Mouse (Mus musculus): ENCODE results near the gene Mmp9. TPM values are rescaled to one million over a fixed set of nuclear protein-coding genes. Genes with fewer than 3 reads are reported as not detected.
A peak's percentile ranks its signal among the peaks of the same experiment; 100 is the strongest.

Gene Mmp9
- polyA plus RNA-seq, 1 experiment = 32.8 TPM

DNA sequence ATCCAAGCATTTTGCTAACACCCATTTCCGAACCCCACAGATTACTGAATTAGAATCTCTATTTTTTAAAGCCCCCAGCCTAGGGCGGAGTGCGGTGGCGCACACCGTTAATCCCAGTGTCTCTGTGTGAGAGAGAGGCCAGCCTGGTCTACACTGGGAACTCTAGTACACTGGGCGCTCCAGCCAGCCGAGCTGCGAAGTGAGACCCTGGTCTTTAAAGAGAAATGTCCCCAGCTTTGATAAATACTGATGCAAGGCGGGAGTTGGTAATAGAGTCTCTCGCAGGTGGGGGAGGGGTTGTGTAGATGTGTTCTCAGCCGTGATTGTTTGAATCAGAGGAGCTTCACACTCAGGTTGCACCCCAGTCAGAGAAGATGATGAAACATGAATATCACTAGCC, 1.5 kb upstream of the Mmp9 start:
- peak; percentile 56 for DNase-seq (ENCODE audit: low read depth)

DNA sequence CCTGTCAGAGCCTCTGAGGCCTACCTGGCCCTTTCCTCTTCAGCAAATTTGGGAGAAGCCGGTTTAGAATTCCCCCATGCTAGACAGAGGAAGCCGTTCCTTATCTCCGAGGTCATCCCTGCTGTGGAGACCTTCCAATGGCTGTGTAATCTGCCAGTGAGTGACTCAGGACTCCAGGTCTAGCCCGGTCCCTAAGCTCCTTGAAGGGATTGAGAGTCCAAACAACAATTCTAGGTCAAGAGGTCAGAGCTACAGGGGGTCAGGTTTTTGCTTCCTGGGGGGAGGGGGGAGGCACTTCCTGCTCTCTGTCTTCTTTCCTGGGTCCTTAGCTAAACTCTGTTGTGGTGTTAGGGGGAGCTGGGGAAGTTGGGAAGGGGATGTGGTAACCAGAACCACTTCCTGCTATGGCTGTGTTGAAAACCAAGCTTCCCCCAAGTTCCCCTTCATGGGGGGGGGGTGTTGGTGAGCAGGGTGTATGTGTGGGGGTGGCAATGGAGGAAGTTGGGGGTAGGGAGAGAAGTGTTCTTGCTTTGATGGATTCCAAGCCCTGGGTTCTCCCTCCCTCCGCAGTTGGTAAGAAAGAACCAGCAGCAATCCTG, 2.2 kb downstream of the Mmp9 start:
- DNase-seq (ENCODE audit: low read depth) = no peak
- TF ChIP-seq CTCF (IDR thresholded peaks at IDR 0.05; ENCODE audit: borderline replicate concordance, extremely low read depth, insufficient read depth, insufficient read length) = no peak
- TF ChIP-seq POLR2A (IDR thresholded peaks at IDR 0.05; ENCODE audit: borderline replicate concordance, extremely low read depth, insufficient read depth, insufficient read length, poor library complexity, severe bottlenecking) = no peak

More for the DNA sequence above, 1.5 kb upstream of the Mmp9 start:
- TF ChIP-seq POLR2A (IDR thresholded peaks at IDR 0.05; ENCODE audit: borderline replicate concordance, extremely low read depth, insufficient read depth, insufficient read length, poor library complexity, severe bottlenecking) (no peak), CTCF (IDR thresholded peaks at IDR 0.05; ENCODE audit: borderline replicate concordance, extremely low read depth, insufficient read depth, insufficient read length) (no peak)

DNA sequence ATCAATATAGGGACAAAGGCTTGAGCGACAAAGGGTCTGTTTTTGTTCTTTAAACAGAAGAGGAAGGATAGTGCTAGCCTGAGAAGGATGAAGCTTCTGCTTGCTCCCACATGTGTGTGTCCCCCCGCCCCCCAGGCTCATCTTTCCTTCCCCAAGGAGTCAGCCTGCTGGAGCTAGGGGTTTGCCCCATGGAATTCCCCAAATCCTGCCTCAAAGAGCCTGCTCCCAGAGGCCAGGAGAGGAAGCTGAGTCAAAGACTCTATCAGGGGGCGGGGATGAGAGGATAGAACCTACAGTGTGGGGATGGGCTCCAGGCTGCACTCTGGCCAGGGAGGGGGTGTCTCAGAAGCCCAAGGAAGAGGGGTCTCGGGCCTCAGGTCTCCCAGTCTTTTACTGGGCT, 6.9 kb downstream of the Mmp9 start:
- no peak for DNase-seq (ENCODE audit: low read depth)
- TF ChIP-seq POLR2A (IDR thresholded peaks at IDR 0.05; ENCODE audit: borderline replicate concordance, extremely low read depth, insufficient read depth, insufficient read length, poor library complexity, severe bottlenecking) (no peak), CTCF (IDR thresholded peaks at IDR 0.05; ENCODE audit: borderline replicate concordance, extremely low read depth, insufficient read depth, insufficient read length) (no peak)

DNA sequence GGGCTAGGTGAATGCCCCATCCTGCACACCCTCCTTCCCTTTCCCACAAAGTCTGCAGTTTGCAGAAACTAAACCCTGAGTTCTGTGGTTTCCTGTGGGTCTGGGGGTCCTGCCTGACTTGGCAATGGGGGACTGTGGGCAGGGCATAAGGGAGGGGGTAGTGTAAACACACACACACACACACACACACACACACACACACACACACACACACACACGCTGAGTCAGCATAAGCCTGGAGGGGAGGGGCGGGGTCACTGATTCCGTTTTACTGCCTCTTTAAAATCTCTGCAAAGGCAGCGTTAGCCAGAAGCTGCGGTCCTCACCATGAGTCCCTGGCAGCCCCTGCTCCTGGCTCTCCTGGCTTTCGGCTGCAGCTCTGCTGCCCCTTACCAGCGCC, 7.3 kb downstream of the Mmp9 start:
- no peak for TF ChIP-seq CTCF (IDR thresholded peaks at IDR 0.05; ENCODE audit: borderline replicate concordance, extremely low read depth, insufficient read depth, insufficient read length)

DNA sequence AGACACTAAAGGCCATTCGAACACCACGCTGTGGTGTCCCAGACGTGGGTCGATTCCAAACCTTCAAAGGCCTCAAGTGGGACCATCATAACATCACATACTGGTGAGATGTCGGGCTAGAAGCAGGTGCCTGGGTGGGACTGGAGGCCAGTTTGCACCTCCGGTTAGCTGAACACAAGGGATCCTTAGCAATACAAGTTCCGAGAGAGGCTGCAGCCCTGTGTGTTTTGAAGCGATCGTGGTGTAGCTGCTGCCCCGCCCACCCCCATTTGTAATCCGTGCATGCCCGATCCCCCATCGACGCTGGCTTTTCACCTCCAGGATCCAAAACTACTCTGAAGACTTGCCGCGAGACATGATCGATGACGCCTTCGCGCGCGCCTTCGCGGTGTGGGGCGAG, 8.4 kb downstream of the Mmp9 start:
- TF ChIP-seq CTCF (IDR thresholded peaks at IDR 0.05; ENCODE audit: borderline replicate concordance, extremely low read depth, insufficient read depth, insufficient read length) = no peak
- DNase-seq (ENCODE audit: low read depth) = no peak

More for the DNA sequence above, 7.3 kb downstream of the Mmp9 start:
- no peak for DNase-seq (ENCODE audit: low read depth)

DNA sequence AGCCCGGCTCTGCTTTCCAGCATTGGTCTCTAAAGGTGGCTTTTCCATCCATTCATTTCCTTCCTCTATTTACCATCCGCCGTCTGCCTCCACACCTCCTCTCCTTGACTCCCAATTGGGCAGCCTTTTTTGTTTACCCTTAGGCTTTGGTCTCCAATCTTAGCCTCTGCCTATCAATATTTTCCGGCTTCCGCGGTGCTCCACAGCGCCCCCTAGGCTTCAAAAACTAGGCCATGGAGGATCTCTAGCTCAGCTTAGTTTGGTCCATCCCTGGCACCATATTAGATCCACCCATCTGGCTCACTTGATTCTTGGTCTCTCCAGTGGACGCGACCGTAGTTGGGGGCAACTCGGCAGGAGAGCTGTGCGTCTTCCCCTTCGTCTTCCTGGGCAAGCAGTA, 9.9 kb downstream of the Mmp9 start:
- DNase-seq (ENCODE audit: low read depth) = no peak
- TF ChIP-seq POLR2A (IDR thresholded peaks at IDR 0.05; ENCODE audit: borderline replicate concordance, extremely low read depth, insufficient read depth, insufficient read length, poor library complexity, severe bottlenecking) (no peak), CTCF (IDR thresholded peaks at IDR 0.05; ENCODE audit: borderline replicate concordance, extremely low read depth, insufficient read depth, insufficient read length) (peak; percentile 58; the same call in 1 of the 2 replicates)

DNA sequence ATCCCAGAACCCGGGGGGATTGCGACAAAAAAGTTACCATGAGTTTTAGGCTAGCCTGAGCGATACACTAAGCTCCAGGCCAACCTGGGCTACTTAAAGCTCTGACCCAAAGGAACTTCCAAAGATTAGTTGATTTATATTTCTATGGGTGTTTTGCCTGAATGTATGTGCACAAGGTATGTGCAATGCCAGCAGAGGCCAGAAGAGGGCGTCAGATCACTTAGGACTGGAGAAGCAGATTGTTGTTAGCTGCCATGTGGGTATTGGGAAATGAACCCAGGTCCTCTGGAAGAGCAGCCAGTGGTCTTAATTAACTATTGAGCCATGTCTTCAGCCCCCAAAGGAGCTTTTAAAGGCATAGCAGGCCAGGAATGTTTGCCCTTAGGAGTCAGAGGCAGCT, 11.2 kb downstream of the Mmp9 start:
- peak; percentile 39; the same call in 1 of the 2 replicates for TF ChIP-seq CTCF (IDR thresholded peaks at IDR 0.05; ENCODE audit: borderline replicate concordance, extremely low read depth, insufficient read depth, insufficient read length)
- TF ChIP-seq POLR2A (IDR thresholded peaks at IDR 0.05; ENCODE audit: borderline replicate concordance, extremely low read depth, insufficient read depth, insufficient read length, poor library complexity, severe bottlenecking) = no peak
- DNase-seq (ENCODE audit: low read depth) = no peak

DNA sequence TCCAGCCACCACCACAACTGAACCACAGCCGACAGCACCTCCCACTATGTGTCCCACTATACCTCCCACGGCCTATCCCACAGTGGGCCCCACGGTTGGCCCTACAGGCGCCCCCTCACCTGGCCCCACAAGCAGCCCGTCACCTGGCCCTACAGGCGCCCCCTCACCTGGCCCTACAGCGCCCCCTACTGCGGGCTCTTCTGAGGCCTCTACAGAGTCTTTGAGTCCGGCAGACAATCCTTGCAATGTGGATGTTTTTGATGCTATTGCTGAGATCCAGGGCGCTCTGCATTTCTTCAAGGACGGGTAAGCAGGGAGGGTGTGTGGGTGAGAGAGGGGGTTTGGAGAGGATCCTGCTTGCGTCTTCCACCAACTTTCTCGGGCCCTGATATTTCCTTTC, 11.9 kb downstream of the Mmp9 start:
- DNase-seq (ENCODE audit: low read depth) = no peak
- no peak for TF ChIP-seq CTCF (IDR thresholded peaks at IDR 0.05; ENCODE audit: borderline replicate concordance, extremely low read depth, insufficient read depth, insufficient read length)
- no peak for TF ChIP-seq POLR2A (IDR thresholded peaks at IDR 0.05; ENCODE audit: borderline replicate concordance, extremely low read depth, insufficient read depth, insufficient read length, poor library complexity, severe bottlenecking)

DNA sequence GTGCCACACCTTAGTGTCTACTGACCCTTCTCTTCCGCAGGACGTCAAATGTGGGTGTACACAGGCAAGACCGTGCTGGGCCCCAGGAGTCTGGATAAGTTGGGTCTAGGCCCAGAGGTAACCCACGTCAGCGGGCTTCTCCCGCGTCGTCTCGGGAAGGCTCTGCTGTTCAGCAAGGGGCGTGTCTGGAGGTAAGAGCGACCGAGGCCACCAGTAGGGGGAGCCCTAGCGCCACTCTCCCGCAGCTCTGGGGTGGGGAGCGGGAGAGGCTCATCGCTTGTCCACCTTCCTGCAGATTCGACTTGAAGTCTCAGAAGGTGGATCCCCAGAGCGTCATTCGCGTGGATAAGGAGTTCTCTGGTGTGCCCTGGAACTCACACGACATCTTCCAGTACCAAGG, 12.6 kb downstream of the Mmp9 start:
- peak; percentile 91 for DNase-seq (ENCODE audit: low read depth)
- TF ChIP-seq CTCF (IDR thresholded peaks at IDR 0.05; ENCODE audit: borderline replicate concordance, extremely low read depth, insufficient read depth, insufficient read length) (peak; percentile 98), POLR2A (IDR thresholded peaks at IDR 0.05; ENCODE audit: borderline replicate concordance, extremely low read depth, insufficient read depth, insufficient read length, poor library complexity, severe bottlenecking) (no peak)

DNA sequence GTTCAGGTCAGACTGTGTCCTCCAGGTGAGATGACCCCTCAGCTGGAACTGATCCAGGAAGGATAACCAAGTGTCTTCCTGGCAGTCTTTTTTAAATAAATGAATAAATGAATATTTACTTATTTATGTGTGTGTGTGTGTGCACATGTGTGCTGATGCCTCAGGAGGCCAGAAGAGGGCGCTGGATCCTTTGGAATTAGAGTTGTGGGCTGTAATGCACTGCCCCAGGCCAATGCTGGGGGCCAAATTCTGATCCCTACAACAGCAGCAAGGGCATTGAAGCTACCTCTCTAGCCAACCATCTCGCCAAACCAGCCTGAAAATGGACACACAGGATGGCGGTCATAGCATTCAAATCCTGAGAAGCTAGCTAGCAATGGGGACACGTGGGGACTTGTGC, 15.1 kb downstream of the Mmp9 start:
- DNase-seq (ENCODE audit: low read depth) = no peak
- TF ChIP-seq POLR2A (IDR thresholded peaks at IDR 0.05; ENCODE audit: borderline replicate concordance, extremely low read depth, insufficient read depth, insufficient read length, poor library complexity, severe bottlenecking) (no peak), CTCF (IDR thresholded peaks at IDR 0.05; ENCODE audit: borderline replicate concordance, extremely low read depth, insufficient read depth, insufficient read length) (no peak)

DNA sequence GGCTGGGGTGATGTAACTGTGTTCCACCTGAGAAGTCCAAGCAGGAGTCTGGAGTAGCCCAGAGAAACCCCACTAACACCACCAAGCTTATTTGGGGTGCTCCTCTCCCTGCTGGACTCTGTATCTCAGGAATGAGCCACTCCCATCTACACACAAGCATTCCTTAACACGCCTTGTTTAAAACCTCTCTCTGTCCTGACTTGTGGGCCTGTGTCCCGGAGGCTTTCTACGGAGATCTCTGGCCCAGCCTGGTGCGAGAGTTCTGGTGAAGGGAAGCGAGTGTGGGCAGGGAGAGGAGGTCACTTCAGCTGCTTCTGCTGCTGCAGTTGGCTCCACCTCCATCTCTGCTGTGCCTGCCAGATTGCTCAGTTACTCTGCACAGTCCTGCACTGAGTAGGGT, 15.6 kb downstream of the Mmp9 start:
- TF ChIP-seq CTCF (IDR thresholded peaks at IDR 0.05; ENCODE audit: borderline replicate concordance, extremely low read depth, insufficient read depth, insufficient read length) (no peak), POLR2A (IDR thresholded peaks at IDR 0.05; ENCODE audit: borderline replicate concordance, extremely low read depth, insufficient read depth, insufficient read length, poor library complexity, severe bottlenecking) (no peak)
- no peak for DNase-seq (ENCODE audit: low read depth)

DNA sequence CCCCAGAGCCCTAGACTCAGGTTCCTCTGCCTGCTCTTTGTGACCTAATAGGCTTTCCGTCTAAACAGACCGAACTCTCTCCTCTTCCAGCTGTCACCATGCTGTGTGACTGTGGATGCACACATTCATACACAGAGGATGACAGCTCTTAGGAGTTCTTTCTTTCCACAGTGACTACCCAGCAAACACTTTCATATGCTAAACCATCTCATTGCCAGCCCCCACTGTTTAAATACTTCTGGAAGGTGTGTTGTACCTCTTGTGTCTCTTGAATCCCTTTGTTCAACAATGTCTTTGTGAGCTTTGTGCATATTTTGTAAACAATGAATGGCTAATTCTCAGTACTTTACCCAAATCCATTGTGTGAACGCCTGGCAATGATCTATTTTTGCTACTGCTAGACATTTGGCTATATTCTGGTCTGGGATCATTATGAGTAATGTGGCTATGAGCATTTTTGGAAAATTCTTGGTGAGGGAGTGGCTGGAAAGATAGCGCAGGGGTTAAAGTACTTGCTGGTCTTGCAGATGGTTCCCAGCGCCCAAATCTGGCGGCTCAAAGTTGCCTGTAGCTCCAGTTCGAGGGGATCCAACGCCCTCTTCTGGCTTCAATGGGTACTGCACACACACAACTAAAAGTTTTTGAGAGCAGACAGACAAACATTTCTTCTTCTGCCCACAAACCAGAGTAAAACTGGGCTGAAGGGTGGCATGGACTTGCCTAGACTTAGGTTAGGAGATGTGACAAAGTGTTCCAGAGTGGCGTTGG, 17.2 kb downstream of the Mmp9 start:
- TF ChIP-seq CTCF (IDR thresholded peaks at IDR 0.05; ENCODE audit: borderline replicate concordance, extremely low read depth, insufficient read depth, insufficient read length) (peak; percentile 32; the same call in 1 of the 2 replicates), POLR2A (IDR thresholded peaks at IDR 0.05; ENCODE audit: borderline replicate concordance, extremely low read depth, insufficient read depth, insufficient read length, poor library complexity, severe bottlenecking) (no peak)
- no peak for DNase-seq (ENCODE audit: low read depth)

All from brain, embryonic 14.5 days (tissue).